Mouse (Mus musculus): ENCODE data around the gene Col11a2. TPM values are rescaled to one million over a fixed set of nuclear protein-coding genes. Genes with fewer than 3 reads are reported as not detected.
"Not testable (repeated sequence)": the region's sequence is repeated elsewhere in the genome, so short reads cannot be mapped to it uniquely, and the experiment has no call there.

The Col11a2 gene
- 10.4 and 13.0 TPM in 2 replicates for total RNA-seq (2017)

GRCm38 (mm10) chr17:34038878-34039561, at the start of gene Col11a2:
Col11a2 (plus strand) TSS chr17:34039437.
- ATAC-seq (ENCODE audit: extremely low read depth, insufficient number of reproducible peaks, low FRiP score, poor library complexity, severe bottlenecking) = no peak

- ATAC-seq (ENCODE audit: extremely low read depth, insufficient number of reproducible peaks, low FRiP score, poor library complexity, severe bottlenecking) = peak; percentile 71
These were observed 47.2 kb upstream of the Col11a2 start for GRCm38 (mm10) chr17:33991788-33992664.

- no peak for ATAC-seq (ENCODE audit: extremely low read depth, insufficient number of reproducible peaks, low FRiP score, poor library complexity, severe bottlenecking)
These were observed 44.3 kb upstream of the Col11a2 start for GRCm38 (mm10) chr17:33994959-33995358.

- no peak for ATAC-seq (ENCODE audit: extremely low read depth, insufficient number of reproducible peaks, low FRiP score, poor library complexity, severe bottlenecking)
These were observed 43.6 kb upstream of the Col11a2 start for GRCm38 (mm10) chr17:33995651-33996050.

GRCm38 (mm10) chr17:33997025-33997424, 42.2 kb upstream of the Col11a2 start:
- ATAC-seq (ENCODE audit: extremely low read depth, insufficient number of reproducible peaks, low FRiP score, poor library complexity, severe bottlenecking) = not testable (repeated sequence)

GRCm38 (mm10) chr17:33998697-33999096, 40.5 kb upstream of the Col11a2 start:
- not testable (repeated sequence) for ATAC-seq (ENCODE audit: extremely low read depth, insufficient number of reproducible peaks, low FRiP score, poor library complexity, severe bottlenecking)

GRCm38 (mm10) chr17:33999341-34000149, 39.7 kb upstream of the Col11a2 start:
- no peak for ATAC-seq (ENCODE audit: extremely low read depth, insufficient number of reproducible peaks, low FRiP score, poor library complexity, severe bottlenecking)

- peak; percentile 97 for ATAC-seq (ENCODE audit: extremely low read depth, insufficient number of reproducible peaks, low FRiP score, poor library complexity, severe bottlenecking)
These were observed 39.1 kb upstream of the Col11a2 start, which contains the start of gene H2-K1 for GRCm38 (mm10) chr17:34000150-34000537. H2-K1 (minus strand) TSS chr17:34000347.

- ATAC-seq (ENCODE audit: extremely low read depth, insufficient number of reproducible peaks, low FRiP score, poor library complexity, severe bottlenecking) = not testable (repeated sequence)
These were observed 38.4 kb upstream of the Col11a2 start for GRCm38 (mm10) chr17:34000796-34001195.

GRCm38 (mm10) chr17:34003426-34003825, 35.8 kb upstream of the Col11a2 start:
- ATAC-seq (ENCODE audit: extremely low read depth, insufficient number of reproducible peaks, low FRiP score, poor library complexity, severe bottlenecking) = no peak

- no peak for ATAC-seq (ENCODE audit: extremely low read depth, insufficient number of reproducible peaks, low FRiP score, poor library complexity, severe bottlenecking)
These were observed 32.7 kb upstream of the Col11a2 start for GRCm38 (mm10) chr17:34006570-34006969.

- ATAC-seq (ENCODE audit: extremely low read depth, insufficient number of reproducible peaks, low FRiP score, poor library complexity, severe bottlenecking) = no peak
These were observed 29.1 kb upstream of the Col11a2 start for GRCm38 (mm10) chr17:34010156-34010555.

- no peak for ATAC-seq (ENCODE audit: extremely low read depth, insufficient number of reproducible peaks, low FRiP score, poor library complexity, severe bottlenecking)
These were observed 25.8 kb upstream of the Col11a2 start for GRCm38 (mm10) chr17:34013436-34013835.

- ATAC-seq (ENCODE audit: extremely low read depth, insufficient number of reproducible peaks, low FRiP score, poor library complexity, severe bottlenecking) = no peak
These were observed 17.5 kb upstream of the Col11a2 start for GRCm38 (mm10) chr17:34021539-34022413.

- no peak for ATAC-seq (ENCODE audit: extremely low read depth, insufficient number of reproducible peaks, low FRiP score, poor library complexity, severe bottlenecking)
These were observed 16.8 kb upstream of the Col11a2 start for GRCm38 (mm10) chr17:34022414-34022783.

GRCm38 (mm10) chr17:34022987-34023386, 16.2 kb upstream of the Col11a2 start:
- ATAC-seq (ENCODE audit: extremely low read depth, insufficient number of reproducible peaks, low FRiP score, poor library complexity, severe bottlenecking) = no peak

- no peak for ATAC-seq (ENCODE audit: extremely low read depth, insufficient number of reproducible peaks, low FRiP score, poor library complexity, severe bottlenecking)
These were observed 15.6 kb upstream of the Col11a2 start for GRCm38 (mm10) chr17:34023678-34024077.

GRCm38 (mm10) chr17:34024317-34024821, 14.9 kb upstream of the Col11a2 start, which contains the start of gene Ring1:
Ring1 (minus strand) TSS chr17:34024680.
- ATAC-seq (ENCODE audit: extremely low read depth, insufficient number of reproducible peaks, low FRiP score, poor library complexity, severe bottlenecking) = peak; percentile 37; the same call in 1 of the 2 replicates
